In genomic region chr9:87973531-87973930, GRCm38 (mm10) we compare ENCODE assay signal across 8 mouse cellular contexts.
DNase-seq lines count a peak whose midpoint lies in the region; TF ChIP-seq lines count a peak whose summit lies in the region.
"Had no signal": no experiment of that assay in that cellular context is flagged by ENCODE, and none has a peak within 500 bp of the region (broad histone marks: within the 10 kb centered on the region; RNA-seq: fewer than 3 reads in every experiment).

No protein-coding gene starts in this region.

- no peak overlapping the region for H3K27ac ChIP-seq in CH12.LX (ENCODE audit: insufficient read depth, low read depth)
- H3K27ac ChIP-seq: stomach, embryonic 15.5 days had no signal

- no peak overlapping the region for H3K9ac ChIP-seq in CH12.LX (ENCODE audit: insufficient read depth, low read depth)
- H3K9ac ChIP-seq: stomach, embryonic 15.5 days had no signal

- peak; percentile 62 to 70 for TF ChIP-seq CTCF in CH12.LX (conservative IDR thresholded peaks at IDR 0.05 in 1 of 2, IDR thresholded peaks at IDR 0.05 in 1 of 2; ENCODE audit: low read depth in 2 of 2, low read length in 2 of 2)

- H3K36me3 ChIP-seq in CH12.LX (replicated peaks in 1 of 2; ENCODE audit: control insufficient read depth in 1 of 2, insufficient read depth in 1 of 2, low read length in 1 of 2) = no peaks in the 10 kb centered on the region
- H3K36me3 ChIP-seq: stomach, embryonic 15.5 days had no signal

- peak; percentile 2 for DNase-seq in kidney, adult 18-20 months
- no peak for DNase-seq in kidney, adult 8-10 months
- DNase-seq in 3T3-L1 (ENCODE audit: low read depth, low spot score) (peak; percentile 47), CH12.LX (ENCODE audit: extremely low read depth) (peak; percentile 34), MN1 (ENCODE audit: low spot score) (no peak)
- DNase-seq in kidney, postnatal 10 days = peak; percentile 18
- DNase-seq in layer of hippocampus, postnatal 10 days (ENCODE audit: low spot score in 2 of 2) = no peak

- dilution Hi-C loops in CH12.LX (cut with MboI; ENCODE audit: extremely low pct_ligation_motif_present, extremely low pct_unique_long_range_greater_than_20kb, low sequenced_read_pairs) = no loop called here

- TF ChIP-seq EP300 in CH12.LX (IDR thresholded peaks at IDR 0.05; ENCODE audit: low read length) = no peak

- H3K9me3 ChIP-seq in CH12.LX (replicated peaks; ENCODE audit: low read length) = no peaks in the 10 kb centered on the region
- H3K9me3 ChIP-seq: stomach, embryonic 15.5 days had no signal

- H3K4me3 ChIP-seq in CH12.LX (replicated peaks in 1 of 3; ENCODE audit: low read depth in 2 of 3, low read length in 2 of 3, poor library complexity in 1 of 3) = no peak overlapping the region
- H3K4me3 ChIP-seq: stomach, embryonic 15.5 days had no signal

- TF ChIP-seq POLR2A in CH12.LX (IDR thresholded peaks at IDR 0.05; ENCODE audit: low read depth, low read length) = no peak

- in situ Hi-C loops in CH12.LX (cut with MboI; ENCODE audit: low pct_ligation_motif_present, low pct_unique_long_range_greater_than_20kb, low sequenced_read_pairs) = no loop called here

- no peaks in the 10 kb centered on the region for H3K27me3 ChIP-seq in CH12.LX (replicated peaks)
- H3K27me3 ChIP-seq: stomach, embryonic 15.5 days had no signal

- no peaks in the 10 kb centered on the region for H3K79me2 ChIP-seq in CH12.LX (replicated peaks; ENCODE audit: control insufficient read depth, extremely low read depth, insufficient read depth, poor library complexity, severe bottlenecking)

- H3K4me1 ChIP-seq in CH12.LX (ENCODE audit: control insufficient read depth in 1 of 2, insufficient read depth in 2 of 2) = no peaks in the 10 kb centered on the region
- H3K4me1 ChIP-seq: stomach, embryonic 15.5 days had no signal

- peak overlapping the region; percentile 25; the same call in 1 of the 2 replicates for H3K4me2 ChIP-seq in CH12.LX (ENCODE audit: insufficient read depth, low read depth, poor library complexity, severe bottlenecking)
- H3K4me2 ChIP-seq: stomach, embryonic 15.5 days had no signal

- TF ChIP-seq RAD21 in CH12.LX (IDR thresholded peaks at IDR 0.05; ENCODE audit: low read depth, low read length) = peak; percentile 53

TF ChIP-seq in CH12.LX, 34 proteins besides CTCF, POLR2A, EP300 and RAD21:
- peak; percentile 78 for TF ChIP-seq SMC3 (IDR thresholded peaks at IDR 0.05; ENCODE audit: low read depth, low read length)
- no peak for TF ChIP-seq TBP (conservative IDR thresholded peaks at IDR 0.05; ENCODE audit: low read depth, low read length)
- TF ChIP-seq TCF12 (IDR thresholded peaks at IDR 0.05; ENCODE audit: low read depth, low read length) = no peak

Comparison
In these comparisons a context has a peak if more than half of its experiments do, and no peak if none do; other contexts are left out.
1. DNase-seq: peak in kidney, adult 18-20 months (single experiment), 3T3-L1 (single experiment), CH12.LX (single experiment) and kidney, postnatal 10 days (single experiment); none in kidney, adult 8-10 months (0 of 2), MN1 (single experiment) and layer of hippocampus, postnatal 10 days (0 of 2).